ENCODE assay signal across 20 mouse cellular contexts in the genomic region with DNA sequence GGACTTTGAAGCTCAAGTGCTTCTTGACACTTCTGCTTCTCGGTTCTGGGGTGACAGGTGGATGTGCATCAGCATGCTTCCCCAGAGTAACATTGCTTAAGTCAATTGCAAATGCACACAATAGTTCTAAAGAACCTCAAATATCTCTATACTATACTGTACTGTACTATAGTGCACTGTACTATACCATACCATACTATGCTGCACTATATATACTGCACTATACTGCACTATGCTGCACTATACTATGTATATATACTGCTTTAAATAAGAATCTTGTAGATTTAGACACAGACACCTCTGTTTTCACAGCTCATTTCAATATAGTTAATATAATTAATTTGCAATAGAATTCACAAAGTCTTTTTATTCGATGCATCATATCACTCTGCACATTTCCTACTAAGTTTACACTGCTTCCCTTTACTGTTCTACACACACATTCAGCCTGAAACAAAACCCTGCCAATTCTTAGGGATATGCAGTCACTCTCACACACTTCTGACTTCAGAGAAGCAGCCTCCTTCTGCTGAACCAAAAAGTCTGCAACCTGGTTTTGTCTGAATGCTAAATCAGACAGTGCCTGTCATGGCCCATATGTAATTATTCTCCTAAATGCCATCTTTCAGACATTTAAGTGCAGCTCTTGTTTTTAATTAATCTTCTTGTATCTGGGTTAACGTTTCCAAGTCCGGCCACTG.
A peak's percentile ranks its signal among the peaks of the same experiment; 100 is the strongest.
DNase-seq lines count a peak whose midpoint lies in the region; ATAC-seq lines count a peak whose summit lies in the region.
"Had no signal": no experiment of that assay in that cellular context is flagged by ENCODE, and none has a peak within 500 bp of the region (broad histone marks: within the 10 kb centered on the region; RNA-seq: fewer than 3 reads in every experiment).

No protein-coding gene starts in this region.

- no peaks in the 10 kb centered on the region for H3K27me3 ChIP-seq in forebrain, embryonic 16.5 days (replicated peaks; ENCODE audit: control insufficient read depth, insufficient read depth, low read length)
- no peaks in the 10 kb centered on the region for H3K27me3 ChIP-seq in forebrain, embryonic 11.5 days (ENCODE audit: control insufficient read depth, insufficient read depth, low read length)
- H3K27me3 ChIP-seq in midbrain, embryonic 16.5 days (ENCODE audit: control insufficient read depth, insufficient read depth, low read depth, low read length) = no peaks in the 10 kb centered on the region
- no peaks in the 10 kb centered on the region for H3K27me3 ChIP-seq in midbrain, embryonic 11.5 days (ENCODE audit: control insufficient read depth, insufficient read depth, low read length)
- H3K27me3 ChIP-seq: embryonic facial prominence, embryonic 13.5 days; embryonic facial prominence, embryonic 15.5 days had no signal

- ATAC-seq in forebrain, embryonic 16.5 days = peak; percentile 84
- ATAC-seq in forebrain, embryonic 11.5 days (replicated peaks; ENCODE audit: low FRiP score) = no peak
- peak; percentile 78 for ATAC-seq in frontal cortex, adult (ENCODE audit: low TSS enrichment)
- ATAC-seq in midbrain, embryonic 16.5 days = peak; percentile 48; the same call in 1 of the 2 replicates
- ATAC-seq in midbrain, embryonic 11.5 days (ENCODE audit: low FRiP score) = no peak

- no peak overlapping the region for H3K27ac ChIP-seq in forebrain, embryonic 16.5 days (ENCODE audit: low read length)
- no peak overlapping the region for H3K27ac ChIP-seq in forebrain, embryonic 11.5 days (ENCODE audit: low read depth, low read length)
- no peak overlapping the region for H3K27ac ChIP-seq in midbrain, embryonic 16.5 days (ENCODE audit: low read length)
- no peak overlapping the region for H3K27ac ChIP-seq in midbrain, embryonic 11.5 days (ENCODE audit: low read depth, low read length)
- H3K27ac ChIP-seq: embryonic facial prominence, embryonic 13.5 days; embryonic facial prominence, embryonic 15.5 days; forebrain, embryonic 10.5 days had no signal

- H3K9me3 ChIP-seq in forebrain, embryonic 16.5 days (ENCODE audit: control insufficient read depth, low read length) = no peaks in the 10 kb centered on the region
- H3K9me3 ChIP-seq in forebrain, embryonic 11.5 days (ENCODE audit: control insufficient read depth, low read length) = no peaks in the 10 kb centered on the region
- H3K9me3 ChIP-seq in midbrain, embryonic 16.5 days (replicated peaks; ENCODE audit: control insufficient read depth, low read length, poor library complexity, severe bottlenecking) = no peaks in the 10 kb centered on the region
- no peaks in the 10 kb centered on the region for H3K9me3 ChIP-seq in midbrain, embryonic 11.5 days (ENCODE audit: control insufficient read depth, low read length)
- H3K9me3 ChIP-seq: embryonic facial prominence, embryonic 13.5 days; embryonic facial prominence, embryonic 15.5 days; forebrain, embryonic 10.5 days had no signal

- no peak overlapping the region for H3K9ac ChIP-seq in forebrain, embryonic 16.5 days (replicated peaks; ENCODE audit: low read depth, low read length)
- H3K9ac ChIP-seq in forebrain, embryonic 11.5 days (ENCODE audit: low read length) = no peak overlapping the region
- no peak overlapping the region for H3K9ac ChIP-seq in midbrain, embryonic 16.5 days (ENCODE audit: low read depth, low read length)
- no peak overlapping the region for H3K9ac ChIP-seq in midbrain, embryonic 11.5 days (ENCODE audit: low read length)
- H3K9ac ChIP-seq: embryonic facial prominence, embryonic 13.5 days; embryonic facial prominence, embryonic 15.5 days had no signal

- no peak overlapping the region for H3K4me2 ChIP-seq in forebrain, embryonic 16.5 days (ENCODE audit: low read length)
- H3K4me2 ChIP-seq in forebrain, embryonic 11.5 days (ENCODE audit: low read depth, low read length, severe bottlenecking) = no peak overlapping the region
- H3K4me2 ChIP-seq in midbrain, embryonic 16.5 days (ENCODE audit: low read length) = no peak overlapping the region
- H3K4me2 ChIP-seq in midbrain, embryonic 11.5 days = no peak overlapping the region
- H3K4me2 ChIP-seq: embryonic facial prominence, embryonic 13.5 days; embryonic facial prominence, embryonic 15.5 days had no signal

- DNase-seq in forebrain, embryonic 11.5 days (ENCODE audit: low spot score) = no peak
- no peak for DNase-seq in frontal cortex, postnatal 14 days (ENCODE audit: low spot score in 2 of 2)
- DNase-seq in midbrain, embryonic 11.5 days (ENCODE audit: low spot score, missing footprints) = no peak
- DNase-seq: adrenal gland, adult 2 months; adrenal gland, postnatal 10 days; adrenal gland, postnatal 25 days; cerebellum, adult 11 months; cerebellum, adult 18-20 months; cerebellum, adult 8-10 months; cerebellum, adult 9-11 months; cerebellum, postnatal 14 days; cerebellum, postnatal 36 days; embryo, embryonic 11 days had no signal

- no peak overlapping the region for H3K4me3 ChIP-seq in forebrain, embryonic 16.5 days (replicated peaks; ENCODE audit: low read length)
- no peak overlapping the region for H3K4me3 ChIP-seq in forebrain, embryonic 11.5 days (ENCODE audit: low read depth, low read length)
- no peak overlapping the region for H3K4me3 ChIP-seq in midbrain, embryonic 16.5 days (ENCODE audit: low read depth, low read length)
- H3K4me3 ChIP-seq in midbrain, embryonic 11.5 days (ENCODE audit: low read depth, low read length) = no peak overlapping the region
- H3K4me3 ChIP-seq: embryonic facial prominence, embryonic 13.5 days; embryonic facial prominence, embryonic 15.5 days; erythroblast, embryonic 14.5 days; forebrain, embryonic 10.5 days had no signal

- 63% methylated on average over 4 of the region's 4 CpGs for WGBS in forebrain, embryonic 16.5 days
- 84% methylated on average over 4 of the region's 4 CpGs for WGBS in forebrain, embryonic 11.5 days
- 79% methylated on average over 4 of the region's 4 CpGs for WGBS in midbrain, embryonic 16.5 days
- 94% methylated on average over 4 of the region's 4 CpGs for WGBS in midbrain, embryonic 11.5 days

- no peaks in the 10 kb centered on the region for H3K36me3 ChIP-seq in forebrain, embryonic 16.5 days (ENCODE audit: control insufficient read depth, insufficient read depth)
- H3K36me3 ChIP-seq in forebrain, embryonic 11.5 days (ENCODE audit: control insufficient read depth, insufficient read depth, low read length) = no peaks in the 10 kb centered on the region
- no peaks in the 10 kb centered on the region for H3K36me3 ChIP-seq in midbrain, embryonic 16.5 days (ENCODE audit: control insufficient read depth, insufficient read depth, low read length)
- no peaks in the 10 kb centered on the region for H3K36me3 ChIP-seq in midbrain, embryonic 11.5 days (ENCODE audit: control insufficient read depth, insufficient read depth, low read length)
- H3K36me3 ChIP-seq: embryonic facial prominence, embryonic 13.5 days; embryonic facial prominence, embryonic 15.5 days; forebrain, embryonic 10.5 days had no signal

- H3K4me1 ChIP-seq in forebrain, embryonic 16.5 days (replicated peaks; ENCODE audit: control insufficient read depth, insufficient read depth, low read length) = peaks cover 2% of the 10 kb centered on the region; the same call in 1 of the 2 replicates
- H3K4me1 ChIP-seq in forebrain, embryonic 11.5 days (replicated peaks; ENCODE audit: control insufficient read depth, insufficient read depth, low read length) = no peaks in the 10 kb centered on the region
- no peaks in the 10 kb centered on the region; the same call in 1 of the 2 replicates for H3K4me1 ChIP-seq in midbrain, embryonic 16.5 days (ENCODE audit: control insufficient read depth, insufficient read depth, low read length)
- no peaks in the 10 kb centered on the region for H3K4me1 ChIP-seq in midbrain, embryonic 11.5 days (ENCODE audit: control insufficient read depth, insufficient read depth, low read length)
- H3K4me1 ChIP-seq: embryonic facial prominence, embryonic 13.5 days; embryonic facial prominence, embryonic 15.5 days; forebrain, embryonic 10.5 days had no signal

Comparison
In these comparisons a context has a peak if more than half of its experiments do, and no peak if none do; other contexts are left out.
1. ATAC-seq: peak in forebrain, embryonic 16.5 days (single experiment), frontal cortex, adult (single experiment) and midbrain, embryonic 16.5 days (single experiment); none in forebrain, embryonic 11.5 days (single experiment) and midbrain, embryonic 11.5 days (single experiment).